Mouse (Mus musculus) adrenal gland, postnatal 10 days (tissue): ENCODE data around the gene Pnpo. TPM values are rescaled to one million over a fixed set of nuclear protein-coding genes. Genes with fewer than 3 reads are reported as not detected.

Source experiments
- DNase-seq: peaks from one replicate; pipeline ENCODE4 v3.0.0; 2021; ENCODE audit warnings: mixed read lengths
- total RNA-seq, 2 experiments: library from RNA; stranded (reverse); gene quantifications; 2 replicates each; pipeline ENCODE4 v1.2.3; 2021

Gene Pnpo
- total RNA-seq, 2 experiments from 2014 or later = 29.1 to 32.5 TPM

DNA sequence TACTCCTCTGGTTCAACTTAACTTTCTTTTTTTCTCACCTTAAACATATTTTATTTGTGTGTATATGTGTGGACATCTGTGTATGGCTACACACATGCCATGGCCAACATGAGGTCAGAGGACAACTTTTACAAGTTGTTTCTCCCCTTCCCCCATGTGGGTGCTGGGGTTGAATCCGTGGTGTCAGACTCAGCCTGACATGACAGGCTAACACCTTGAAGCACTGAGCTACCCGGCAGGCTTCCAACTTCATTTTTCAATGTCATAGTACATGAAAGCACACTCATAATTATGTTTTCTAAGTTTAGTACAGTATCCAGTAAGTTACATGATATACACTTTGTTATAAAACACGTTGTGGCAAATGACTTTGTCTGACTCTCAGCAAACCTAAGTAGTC is 26.6 kb upstream of the Pnpo start:
- no peak for DNase-seq

DNA sequence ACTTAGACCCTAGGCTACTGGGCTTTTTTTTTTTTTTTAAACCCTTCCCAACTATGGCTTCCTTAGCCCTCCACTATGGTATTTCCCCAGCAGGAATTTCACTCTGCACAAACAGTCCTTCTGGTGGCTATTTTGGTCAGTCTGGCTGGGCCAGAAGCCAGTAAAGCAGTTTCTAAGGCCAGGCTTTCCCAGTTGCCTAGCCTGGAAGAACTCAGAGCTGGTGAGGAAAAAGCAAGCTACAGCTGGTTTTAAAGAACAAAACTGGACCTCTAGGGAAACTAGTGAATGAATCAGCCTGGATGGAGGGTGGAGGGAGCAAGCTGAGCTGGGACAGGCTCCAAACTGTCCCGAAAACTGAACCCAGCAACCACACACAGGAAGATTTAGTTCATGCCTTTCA is 26.0 kb upstream of the Pnpo start:
- DNase-seq = peak; percentile 63

DNA sequence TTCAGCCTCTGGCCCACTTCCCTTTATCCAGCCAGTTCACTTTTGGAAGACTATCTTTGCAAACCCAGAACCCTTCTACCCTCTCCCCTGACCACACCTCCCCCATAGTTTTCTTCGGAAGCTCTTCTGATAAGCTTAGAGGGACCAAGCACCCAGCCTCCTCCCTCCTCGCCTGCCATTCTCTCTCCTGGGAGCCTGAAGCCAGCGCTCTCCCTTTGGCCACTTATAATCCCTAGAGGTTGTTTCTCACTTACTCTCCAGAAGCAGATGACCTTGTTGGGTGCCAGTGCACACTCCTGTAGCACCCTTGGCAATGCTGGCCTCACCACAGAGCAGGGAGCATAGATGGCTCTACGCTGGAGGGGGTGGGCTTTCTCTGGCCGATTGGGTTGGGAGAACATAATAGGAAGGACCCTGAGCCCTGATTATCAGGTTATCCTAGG is 25.5 kb upstream of the Pnpo start:
- DNase-seq = peak; percentile 55

DNA sequence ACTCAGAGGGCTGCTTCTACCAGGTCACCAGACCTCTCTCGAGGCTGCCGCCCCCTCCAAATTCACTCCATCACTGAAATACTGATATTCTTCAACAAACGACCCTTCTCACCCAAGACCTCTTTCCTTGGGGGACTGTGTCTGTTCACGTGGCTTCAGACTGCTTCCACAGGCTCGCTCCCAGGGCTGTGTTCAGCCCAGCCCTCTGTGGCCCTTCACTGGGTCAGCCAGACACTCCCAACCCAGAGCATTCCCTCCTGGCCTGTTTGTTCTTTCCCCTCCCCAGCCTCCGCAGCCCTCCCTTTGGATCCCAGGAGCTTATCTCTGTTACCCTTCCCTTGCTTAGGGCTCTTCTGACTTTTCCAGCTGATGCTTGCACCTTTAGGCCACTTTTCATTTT is 24.7 kb upstream of the Pnpo start:
- peak; percentile 41 for DNase-seq

DNA sequence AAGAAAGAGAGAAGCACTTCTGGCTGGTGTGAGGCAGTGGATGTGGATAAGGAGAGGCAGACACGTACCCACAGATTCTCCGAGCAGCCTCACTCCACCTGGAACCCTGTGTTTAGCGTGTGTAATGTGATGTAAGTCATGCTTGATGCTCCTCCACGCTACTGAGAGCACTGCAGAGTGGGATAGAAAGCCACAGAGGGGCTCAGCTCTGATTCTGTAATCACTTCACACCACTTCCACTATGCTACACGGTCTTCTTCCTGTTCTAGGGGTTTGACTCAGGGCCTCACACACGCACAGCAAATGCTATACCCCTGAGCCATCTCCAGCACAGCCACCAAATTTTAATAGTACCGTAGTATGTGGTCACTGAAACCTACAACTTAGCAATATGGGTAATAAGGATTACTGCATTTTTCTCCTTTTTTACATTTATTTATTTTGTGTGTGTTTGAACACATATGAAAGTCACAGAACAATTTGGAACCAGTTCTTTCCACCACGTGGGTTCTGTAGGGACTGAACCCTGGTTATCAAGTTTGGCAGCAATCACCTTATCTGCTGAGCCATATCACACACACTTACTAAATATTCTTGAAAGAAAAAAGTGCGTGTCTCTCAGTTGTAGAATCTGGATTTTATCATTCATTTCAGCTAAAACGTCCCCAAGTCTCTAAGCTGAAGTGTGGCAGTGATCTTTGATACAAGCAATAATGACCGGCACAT is 23.9 kb upstream of the Pnpo start:
- no peak for DNase-seq

DNA sequence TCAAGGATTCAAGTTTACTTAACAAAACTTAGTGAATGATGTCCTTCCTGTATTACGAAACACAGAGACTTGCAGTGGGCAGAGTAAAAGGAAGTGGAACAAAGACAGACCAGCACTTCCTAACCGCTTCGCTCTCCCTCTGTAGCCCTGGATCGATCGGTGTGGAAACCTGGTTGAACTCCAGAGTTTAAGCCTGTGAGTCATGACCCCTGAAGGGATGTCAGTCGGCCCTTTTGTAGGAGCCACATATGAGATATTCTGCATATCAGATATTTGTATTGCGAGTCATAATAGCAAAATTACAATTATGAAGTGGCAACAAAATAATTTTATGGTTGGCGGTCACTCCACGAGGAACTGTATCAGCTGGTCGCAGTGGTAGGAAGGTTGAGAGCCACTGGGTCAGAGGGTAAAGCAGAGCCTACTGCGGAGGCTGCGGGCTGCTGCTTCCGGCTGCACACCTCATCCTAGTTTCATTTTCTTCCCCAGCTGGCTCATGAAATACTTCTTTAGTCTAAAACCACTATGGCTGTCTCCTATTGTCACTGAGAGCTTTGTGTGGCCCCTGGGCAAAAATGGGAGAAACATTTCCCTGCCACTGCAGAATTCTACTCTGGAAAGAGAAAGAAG is 23.2 kb upstream of the Pnpo start:
- peak; percentile 48 for DNase-seq

DNA sequence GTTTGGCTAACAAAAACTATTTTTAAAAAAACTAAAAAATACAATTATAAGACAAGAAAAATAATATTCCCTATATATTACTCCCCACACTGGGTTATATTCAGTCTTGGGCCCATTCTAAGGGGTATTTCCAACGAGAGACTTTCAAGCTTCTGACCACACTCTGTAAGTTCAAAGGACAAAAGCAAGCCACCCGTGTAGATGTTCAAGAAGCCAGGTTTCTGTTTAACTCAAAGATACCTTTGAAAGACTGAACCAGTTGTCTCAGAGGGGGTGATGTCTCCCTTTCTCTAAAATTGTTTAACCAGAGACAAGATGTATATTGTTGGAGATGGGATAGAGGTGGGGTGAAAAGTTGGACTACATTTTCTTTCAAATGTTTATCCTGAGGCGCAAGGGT is 22.4 kb upstream of the Pnpo start:
- no peak for DNase-seq

DNA sequence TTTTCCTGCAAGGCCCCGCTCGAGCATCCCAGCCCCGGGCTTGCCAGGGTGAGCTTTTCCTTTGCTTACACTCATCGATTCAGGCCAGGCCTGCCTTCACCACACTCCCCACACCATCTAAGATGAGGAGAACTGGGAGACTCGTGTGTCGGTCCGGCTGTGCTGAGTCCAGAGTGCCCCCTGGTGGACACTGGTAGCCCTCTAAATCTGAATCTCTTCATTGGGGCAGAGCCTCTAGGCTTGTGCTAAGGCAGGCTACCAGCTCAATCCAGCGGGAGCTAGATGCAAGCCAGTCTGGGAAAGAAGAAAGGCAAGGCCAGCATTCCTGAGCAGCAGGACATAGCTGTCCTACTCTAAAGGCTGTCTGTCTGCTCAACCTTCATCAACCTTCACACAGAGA is 19.8 kb upstream of the Pnpo start:
- DNase-seq = peak; percentile 95

DNA sequence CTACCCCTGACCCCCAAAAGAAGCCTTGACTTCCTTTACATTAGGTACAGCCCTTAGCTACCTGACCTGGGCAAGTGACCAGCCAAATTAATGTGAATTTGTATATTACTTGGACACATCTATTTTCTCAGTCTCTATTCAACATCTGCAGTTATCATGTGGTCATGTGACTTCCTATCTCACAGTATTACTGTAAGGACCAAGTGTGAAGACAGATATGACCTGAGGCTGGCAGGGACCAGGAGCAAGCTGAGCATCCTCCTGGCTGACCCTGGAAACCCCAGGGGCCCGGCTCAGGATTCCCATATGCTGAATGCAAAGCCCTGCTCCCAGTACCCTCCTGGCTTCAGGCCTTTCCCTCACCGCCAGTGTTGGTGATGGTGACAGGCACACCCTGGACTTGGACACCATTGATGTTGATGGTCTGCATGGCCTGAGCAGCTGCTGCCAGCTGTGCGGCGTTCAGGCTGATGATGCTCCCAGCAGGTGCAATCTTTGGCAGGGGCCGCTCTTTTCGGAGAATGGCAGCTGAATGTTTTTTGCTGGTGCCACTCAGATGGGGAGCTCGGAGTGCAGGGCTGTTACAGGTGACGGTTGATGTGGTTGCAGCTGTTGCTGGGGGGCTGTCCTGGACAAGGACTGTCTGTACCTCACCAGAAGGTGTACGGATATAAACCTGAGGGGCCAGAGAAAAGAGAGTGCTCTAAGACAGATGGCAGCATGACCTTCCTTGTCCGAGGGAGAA is 13.4 kb upstream of the Pnpo start:
- DNase-seq = no peak

DNA sequence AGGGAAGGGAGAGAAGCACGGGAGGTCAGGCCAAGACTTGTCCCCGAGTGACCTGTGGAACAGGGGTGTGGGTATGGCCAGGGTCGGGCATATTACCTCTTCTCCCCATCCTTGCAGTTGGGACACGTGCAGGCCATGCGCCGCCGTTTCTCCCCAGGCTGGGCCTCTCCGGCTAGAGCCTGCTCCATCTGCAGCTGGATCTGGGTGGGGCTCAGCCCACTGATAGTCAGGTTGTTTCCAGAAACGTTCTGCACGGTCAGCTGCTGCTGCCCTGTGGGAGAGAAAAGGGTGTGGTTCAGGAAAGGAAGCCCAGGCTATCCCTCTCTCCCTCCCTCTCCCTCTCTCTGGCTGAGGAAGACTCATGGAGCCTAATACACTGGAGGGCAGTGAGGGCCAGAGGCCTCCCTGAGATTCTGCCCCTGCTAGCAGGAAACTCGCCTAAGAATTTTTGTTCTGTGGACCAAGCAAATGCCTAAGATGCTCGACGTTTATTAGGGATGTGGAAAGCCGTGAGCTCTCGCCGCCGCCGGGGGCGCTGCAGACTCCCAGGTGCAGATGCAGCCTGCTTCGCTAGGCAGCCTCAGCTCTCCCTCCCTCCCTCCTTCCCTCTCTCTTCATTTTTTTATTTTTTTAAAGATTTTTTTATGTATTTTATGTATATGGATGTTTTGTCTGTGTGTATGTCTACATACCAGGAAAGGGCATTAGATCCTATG is 12.4 kb upstream of the Pnpo start:
- no peak for DNase-seq

DNA sequence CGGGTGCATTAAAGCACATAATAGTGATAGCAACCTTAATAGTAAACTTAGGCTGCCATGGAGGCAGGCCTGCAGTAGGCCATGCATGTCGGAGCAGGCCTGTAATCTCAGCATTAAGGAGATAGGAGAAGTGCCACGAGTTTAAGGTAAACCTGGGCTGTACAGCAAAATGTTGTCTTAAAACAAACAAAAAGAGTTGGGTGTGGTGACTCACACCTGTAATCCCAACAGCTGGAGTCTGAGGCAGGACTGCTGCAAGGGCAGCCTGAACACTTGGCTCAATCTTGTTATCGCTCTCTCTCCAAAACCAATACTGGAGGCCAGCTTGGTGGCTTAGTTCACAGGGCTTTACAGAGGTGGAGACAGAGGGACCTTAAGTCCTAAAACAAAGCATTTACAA is 11.3 kb upstream of the Pnpo start:
- no peak for DNase-seq

DNA sequence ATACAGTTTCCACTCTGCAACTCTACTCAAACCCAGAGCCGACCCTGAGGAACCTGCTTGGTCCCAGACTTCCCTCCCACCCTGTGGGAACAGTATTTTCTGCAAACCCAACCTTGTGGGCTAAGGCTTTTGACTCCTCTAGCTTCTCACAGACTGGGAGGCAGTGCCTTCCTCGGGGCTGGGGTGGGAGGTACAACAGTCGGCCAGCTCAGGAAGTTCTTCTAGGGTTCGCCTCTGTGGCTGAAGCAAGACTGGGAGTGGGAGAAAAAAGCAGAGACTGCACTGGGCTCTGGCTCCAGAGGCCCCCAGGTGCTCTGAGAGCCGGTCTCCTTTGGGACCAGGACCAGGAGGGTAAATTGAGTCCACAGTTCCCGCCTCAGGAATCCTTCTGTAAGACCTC is 9.1 kb upstream of the Pnpo start:
- DNase-seq = no peak

DNA sequence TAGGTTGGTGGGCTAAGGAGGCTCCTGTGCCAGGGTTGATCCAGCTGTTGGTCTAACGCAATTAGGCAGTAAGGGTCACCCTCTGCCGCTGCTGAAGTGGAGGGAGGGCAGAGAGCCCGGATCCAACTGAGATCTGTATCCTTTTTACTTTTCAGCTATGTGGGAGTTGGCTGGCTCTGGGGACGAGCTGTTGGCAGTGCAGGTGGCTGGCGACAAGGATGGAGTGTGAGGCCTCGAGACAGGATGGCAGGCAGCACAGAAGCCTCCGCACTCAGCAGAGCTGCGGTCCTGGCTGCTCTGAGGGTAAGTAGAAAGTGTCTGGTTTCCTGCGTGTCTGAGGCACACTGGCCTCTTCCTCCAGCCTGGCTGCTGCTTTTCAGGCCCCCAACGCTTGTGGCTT is 8.6 kb upstream of the Pnpo start:
- no peak for DNase-seq

DNA sequence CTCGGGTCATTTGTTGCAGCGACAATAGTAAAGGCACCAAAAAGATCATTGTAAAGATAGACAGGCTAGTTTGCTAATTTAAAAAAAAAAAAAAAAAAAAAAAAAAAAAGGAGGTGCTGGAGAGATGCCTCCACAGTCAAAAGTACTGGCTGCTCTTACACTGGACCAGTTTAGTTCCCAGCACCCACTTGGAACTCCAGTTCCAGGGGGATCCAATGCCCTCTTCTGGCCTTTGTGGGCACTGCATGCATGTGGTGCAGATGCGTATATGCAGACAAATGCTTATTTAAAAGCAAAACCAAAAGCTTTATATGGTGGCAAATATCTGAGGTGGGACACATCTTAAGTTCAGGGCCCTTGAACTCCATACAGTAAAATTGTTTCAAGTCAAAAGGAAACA is 7.0 kb upstream of the Pnpo start:
- DNase-seq = no peak

DNA sequence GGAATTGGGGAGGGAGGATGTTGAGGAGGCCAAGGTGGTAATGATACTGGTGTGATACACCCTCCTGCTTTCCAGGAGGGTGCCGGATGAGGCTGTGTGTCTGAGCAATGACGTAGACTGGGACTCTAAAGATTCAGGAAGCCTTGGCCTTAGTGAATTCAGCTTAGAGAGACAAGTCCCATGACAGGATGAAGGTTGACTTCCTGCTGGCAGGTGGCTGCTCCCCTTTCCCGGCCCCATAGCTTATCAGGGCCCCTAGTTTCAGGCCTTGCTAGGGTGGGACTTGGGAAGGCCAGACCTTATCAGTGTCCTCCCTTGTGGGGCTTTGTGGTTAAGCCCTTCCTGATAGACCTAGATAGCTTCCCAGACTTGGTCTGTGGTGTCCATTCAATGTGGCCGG is 4.1 kb upstream of the Pnpo start:
- no peak for DNase-seq

DNA sequence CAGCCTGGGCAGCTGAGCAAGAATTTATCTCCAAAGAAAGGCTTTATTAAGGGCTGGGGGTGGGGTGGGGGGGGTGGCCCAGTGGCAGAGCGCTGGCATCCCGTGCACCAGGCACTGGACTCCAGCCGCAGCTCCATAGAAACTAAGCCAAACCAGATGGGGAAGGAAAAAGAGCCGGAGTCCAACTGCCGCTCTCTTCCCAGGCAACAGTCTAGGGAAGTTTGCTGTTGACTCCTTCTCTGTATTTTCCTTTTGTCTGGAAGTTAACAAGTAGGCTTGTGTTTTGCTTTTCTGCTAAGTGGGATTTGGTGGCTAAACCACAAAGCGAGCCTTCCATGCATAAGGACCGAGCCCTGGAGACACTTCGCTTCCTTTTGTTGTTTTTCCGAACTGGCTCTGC is 2.7 kb upstream of the Pnpo start:
- DNase-seq = no peak

DNA sequence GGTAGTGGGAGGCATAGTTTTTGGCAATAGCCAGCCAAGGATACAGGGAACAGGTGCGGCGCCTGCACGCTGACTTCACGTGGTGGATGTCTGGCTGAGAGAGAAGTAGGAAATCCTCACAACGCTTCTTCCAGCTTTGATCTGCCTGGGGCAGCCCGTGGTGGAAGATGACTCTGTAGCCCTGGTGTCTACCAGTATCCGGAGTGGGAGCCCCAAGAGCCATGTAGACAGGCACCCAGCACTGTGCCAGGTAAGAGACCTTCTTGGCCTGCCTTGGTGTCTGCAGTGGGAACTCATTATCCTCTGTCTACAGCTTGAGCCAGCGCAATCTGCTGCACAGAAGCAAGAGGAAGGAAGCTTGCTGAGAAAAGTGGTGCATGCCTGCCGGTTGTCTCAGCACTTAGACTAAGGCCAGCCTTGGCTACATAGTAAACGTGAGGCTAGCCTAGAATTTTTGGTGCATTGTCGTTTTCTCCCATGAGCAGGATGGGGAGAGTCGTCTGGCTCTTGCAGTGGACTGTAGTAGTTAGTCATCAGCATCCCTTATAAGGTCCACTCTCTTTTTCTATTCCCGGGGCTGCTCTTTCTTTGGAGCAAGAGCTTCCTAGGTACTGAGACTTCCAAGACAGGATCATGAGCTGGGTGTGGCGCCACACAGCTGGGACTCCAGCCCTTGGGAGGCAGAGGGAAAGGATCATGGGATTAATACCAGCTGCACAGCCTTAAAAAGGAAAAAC is 1.2 kb upstream of the Pnpo start:
- DNase-seq = no peak

DNA sequence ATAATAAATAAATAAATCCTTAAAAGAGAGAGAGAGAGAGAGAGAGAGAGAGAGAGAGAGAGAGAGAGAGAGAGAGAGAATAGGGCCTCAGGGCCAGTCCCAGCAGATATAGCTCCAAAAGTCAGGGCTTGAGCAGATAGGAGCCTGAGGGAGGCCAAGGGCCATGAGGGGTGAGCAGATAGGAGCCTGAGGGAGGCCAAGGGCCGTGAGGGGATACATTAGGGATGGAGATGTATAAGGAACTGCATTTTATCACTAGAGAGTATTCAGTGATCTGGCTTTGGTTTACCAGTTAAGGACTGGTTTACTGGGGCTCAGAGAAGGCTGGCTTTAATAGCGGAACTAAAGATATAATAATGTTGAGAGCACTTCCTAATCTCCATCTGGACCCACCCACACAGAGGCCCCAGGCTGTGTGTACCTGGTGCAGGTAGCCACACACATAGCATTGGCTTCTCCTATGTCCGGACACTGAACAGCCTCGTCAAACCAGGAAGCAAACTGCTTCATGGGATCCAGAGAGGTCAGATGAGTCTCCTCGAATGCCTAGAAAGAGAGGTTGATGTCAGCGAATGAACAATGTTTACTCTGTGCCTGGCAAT is 1.7 kb downstream of the Pnpo start:
- DNase-seq = no peak

DNA sequence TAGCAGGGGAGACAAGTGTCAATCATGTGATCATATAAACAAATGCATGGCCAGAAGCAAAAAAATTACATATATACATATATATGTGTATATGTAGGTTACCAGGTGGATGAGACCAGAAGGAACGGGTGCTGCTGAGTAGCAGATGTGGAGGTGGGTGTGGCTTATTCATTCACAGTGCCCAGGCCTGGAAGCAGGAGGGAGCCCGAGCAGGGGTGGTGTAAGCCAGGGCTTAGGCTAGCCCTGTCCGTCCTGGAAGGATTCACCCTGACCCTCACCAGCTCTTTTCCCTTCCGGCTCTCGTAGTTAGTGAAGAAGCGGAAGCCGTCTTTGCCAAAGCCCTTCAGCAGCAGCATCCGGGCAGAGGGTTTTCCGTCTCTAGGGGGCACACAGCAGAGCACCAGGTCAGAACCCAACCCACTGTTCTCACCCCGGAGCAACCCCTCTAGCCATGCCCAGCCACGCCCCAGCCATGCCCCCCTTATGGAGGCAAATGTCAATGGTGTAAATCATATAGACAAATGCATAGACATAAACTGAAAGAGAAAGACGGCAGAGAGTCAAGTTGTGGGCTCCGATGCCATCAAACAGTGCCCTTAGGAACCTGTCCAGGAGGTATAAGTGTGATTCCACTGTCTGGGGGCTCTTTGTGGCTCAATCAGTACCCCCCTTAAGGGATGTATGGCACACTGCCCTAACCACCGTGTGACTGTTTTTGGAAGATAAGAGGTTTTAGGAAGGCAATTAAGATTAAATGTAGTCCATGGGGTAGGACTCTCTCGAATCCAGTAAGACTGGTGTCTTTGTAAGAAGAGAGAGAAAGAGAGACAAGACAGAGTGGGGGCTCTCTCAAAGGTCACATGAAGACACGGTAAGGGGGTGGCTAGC is 3.0 kb downstream of the Pnpo start:
- DNase-seq = no peak

DNA sequence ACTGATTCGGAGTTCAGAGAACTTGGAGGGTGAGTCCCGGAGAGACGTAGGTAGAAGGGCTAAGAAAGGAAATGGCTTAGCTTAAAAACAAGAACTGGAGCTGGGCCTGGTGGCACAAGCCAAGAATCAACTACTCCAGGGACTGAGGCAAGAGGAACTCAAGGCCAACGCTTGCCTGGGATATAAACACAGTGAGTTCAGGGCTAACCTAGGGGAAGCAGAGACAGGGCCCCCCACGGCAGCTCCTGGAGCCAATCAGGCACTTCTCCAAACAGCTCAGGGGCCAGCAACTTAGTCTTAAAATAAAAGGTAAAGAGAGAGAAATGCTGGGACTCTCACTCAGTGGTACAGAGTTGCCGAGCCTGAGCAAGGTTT is 5.4 kb downstream of the Pnpo start:
- DNase-seq = peak; percentile 57
